Mouse (Mus musculus) brain, embryonic 14.5 days (tissue): ENCODE measurements around the gene Rap1a.

ENCODE experiments used
- CTCF ChIP-seq: fragments of 200-500 bp; IDR thresholded peaks from 2 replicates; pipeline ENCODE4 v1.5.1; 2012; ENCODE audit warnings: inconsistent platforms, mild to moderate bottlenecking, moderate library complexity, borderline replicate concordance; ENCODE audit not compliant: insufficient read depth, insufficient read length; ENCODE audit errors: extremely low read depth
- POLR2A ChIP-seq: fragments of 200-500 bp; IDR thresholded peaks from 2 replicates; pipeline ENCODE4 v1.6.1; 2012; ENCODE audit warnings: mild to moderate bottlenecking, inconsistent platforms, borderline replicate concordance; ENCODE audit not compliant: poor library complexity, insufficient read depth, insufficient read length, severe bottlenecking; ENCODE audit errors: extremely low read depth

GRCm38 (mm10) chr3:105719979-105720378, 81.2 kb downstream of the Rap1a start:
- no peak for TF ChIP-seq POLR2A
- TF ChIP-seq CTCF, result no peak
